Mouse (Mus musculus): ENCODE measurements around the gene 1700013F07Rik. TPM values are rescaled to one million over a fixed set of nuclear protein-coding genes. Genes with fewer than 3 reads are reported as not detected.
"Not testable (repeated sequence)": the region's sequence is repeated elsewhere in the genome, so short reads cannot be mapped to it uniquely, and the experiment has no call there.

Gene 1700013F07Rik
- total and polyA plus RNA-seq, 3 experiments, result 0.38 to 2.5 (median 0.94) TPM

- in situ Hi-C loops (cut with MboI; ENCODE audit: low pct_ligation_motif_present, low pct_unique_long_range_greater_than_20kb, low sequenced_read_pairs), result no loop called here
- dilution Hi-C loops (cut with MboI; ENCODE audit: extremely low pct_ligation_motif_present, extremely low pct_unique_long_range_greater_than_20kb, low sequenced_read_pairs), result no loop called here
- H3K4me3 ChIP-seq (replicated peaks in 1 of 3; ENCODE audit: low read depth in 2 of 3, low read length in 2 of 3, poor library complexity in 1 of 3), result no peak overlapping the region
- H3K27ac ChIP-seq (ENCODE audit: insufficient read depth, low read depth), result no peak overlapping the region
- TF ChIP-seq BHLHE40 (IDR thresholded peaks at IDR 0.05; ENCODE audit: low read depth, low read length) (no peak), GABPA (IDR thresholded peaks at IDR 0.05; ENCODE audit: insufficient replicate concordance, low read depth, low read length) (no peak), HCFC1 (IDR thresholded peaks at IDR 0.05; ENCODE audit: low read depth, low read length) (no peak), JUN (IDR thresholded peaks at IDR 0.05; ENCODE audit: insufficient read depth, low read depth, low read length) (no peak), TBP (conservative IDR thresholded peaks at IDR 0.05; ENCODE audit: low read depth, low read length) (no peak), MAX (IDR thresholded peaks at IDR 0.05; ENCODE audit: low read length) (no peak), NRF1 (IDR thresholded peaks at IDR 0.05; ENCODE audit: low read depth, low read length) (no peak), ZNF384 (IDR thresholded peaks at IDR 0.05; ENCODE audit: low read depth, low read length) (no peak), ETS1 (conservative IDR thresholded peaks at IDR 0.05; ENCODE audit: low read depth, low read length) (no peak), UBTF (IDR thresholded peaks at IDR 0.05; ENCODE audit: low read depth, low read length) (no peak), RAD21 (IDR thresholded peaks at IDR 0.05; ENCODE audit: low read depth, low read length) (no peak), MAZ (IDR thresholded peaks at IDR 0.05; ENCODE audit: low read depth, low read length) (no peak), NELFE (IDR thresholded peaks at IDR 0.05; ENCODE audit: low read depth, low read length) (no peak), USF1 (IDR thresholded peaks at IDR 0.05; ENCODE audit: low read depth, low read length) (no peak), E2F4 (IDR thresholded peaks at IDR 0.05; ENCODE audit: insufficient replicate concordance, low read depth, low read length) (no peak), JUND (conservative IDR thresholded peaks at IDR 0.05; ENCODE audit: low read depth, low read length) (no peak), ZMIZ1 (IDR thresholded peaks at IDR 0.05; ENCODE audit: low read depth, low read length) (no peak), ZKSCAN1 (IDR thresholded peaks at IDR 0.05; ENCODE audit: borderline replicate concordance, low read depth, low read length) (no peak), USF2 (conservative IDR thresholded peaks at IDR 0.05; ENCODE audit: low read depth, low read length) (no peak)
- no peak overlapping the region for H3K9ac ChIP-seq (ENCODE audit: insufficient read depth, low read depth)
- no peaks in the 10 kb centered on the region for H3K79me2 ChIP-seq (replicated peaks; ENCODE audit: control insufficient read depth, extremely low read depth, insufficient read depth, poor library complexity, severe bottlenecking)
- no peaks in the 10 kb centered on the region for H3K9me3 ChIP-seq (replicated peaks; ENCODE audit: low read length)
- no peak for DNase-seq (ENCODE audit: extremely low read depth)
- peaks cover 0 to 23% of the 10 kb centered on the region in 2 experiments; a peak in 2 of 4 replicates for H3K4me1 ChIP-seq (ENCODE audit: control insufficient read depth in 1 of 2, insufficient read depth in 2 of 2)
- H3K27me3 ChIP-seq (replicated peaks), result no peaks in the 10 kb centered on the region
- no peaks in the 10 kb centered on the region for H3K36me3 ChIP-seq (replicated peaks in 1 of 2; ENCODE audit: control insufficient read depth in 1 of 2, insufficient read depth in 1 of 2, low read length in 1 of 2)
- H3K4me2 ChIP-seq (ENCODE audit: insufficient read depth, low read depth, poor library complexity, severe bottlenecking), result no peak overlapping the region
Observed at GRCm38 (mm10) chr3:108499826-108500225, 34.1 kb upstream of the 1700013F07Rik start.

GRCm38 (mm10) chr3:108501411-108501810 lies 32.5 kb upstream of the 1700013F07Rik start:
- H3K36me3 ChIP-seq (replicated peaks in 1 of 2; ENCODE audit: control insufficient read depth in 1 of 2, insufficient read depth in 1 of 2, low read length in 1 of 2); H3K4me2 ChIP-seq (ENCODE audit: insufficient read depth, low read depth, poor library complexity, severe bottlenecking); H3K4me3 ChIP-seq (replicated peaks in 1 of 3; ENCODE audit: low read depth in 2 of 3, low read length in 2 of 3, poor library complexity in 1 of 3); in situ Hi-C loops (cut with MboI; ENCODE audit: low pct_ligation_motif_present, low pct_unique_long_range_greater_than_20kb, low sequenced_read_pairs); H3K79me2 ChIP-seq (replicated peaks; ENCODE audit: control insufficient read depth, extremely low read depth, insufficient read depth, poor library complexity, severe bottlenecking); H3K27me3 ChIP-seq (replicated peaks); DNase-seq (ENCODE audit: extremely low read depth); H3K9ac ChIP-seq (ENCODE audit: insufficient read depth, low read depth); dilution Hi-C loops (cut with MboI; ENCODE audit: extremely low pct_ligation_motif_present, extremely low pct_unique_long_range_greater_than_20kb, low sequenced_read_pairs); H3K9me3 ChIP-seq (replicated peaks; ENCODE audit: low read length); H3K27ac ChIP-seq (ENCODE audit: insufficient read depth, low read depth): not testable (repeated sequence)
- peaks cover 0 to 23% of the 10 kb centered on the region in 2 experiments; a peak in 2 of 4 replicates for H3K4me1 ChIP-seq (ENCODE audit: control insufficient read depth in 1 of 2, insufficient read depth in 2 of 2)

Data from CH12.LX (cell line).